17 mouse cellular contexts compared by ENCODE assay signal in genomic region chr5:14885291-14885690, GRCm38 (mm10). TPM values are rescaled to one million over a fixed set of nuclear protein-coding genes. Genes with fewer than 3 reads are reported as not detected.
"Had no signal": no experiment of that assay in that cellular context is flagged by ENCODE, and none has a peak within 500 bp of the region (broad histone marks: within the 10 kb centered on the region; RNA-seq: fewer than 3 reads in every experiment).

No protein-coding gene starts in this region.

RNA-seq across cellular contexts. Expression of gene Gm9758, which starts 29.4 kb away (rescaled TPM):
- total RNA-seq: liver, adult 2 months; megakaryocyte progenitor cell, adult 5-6 weeks had no signal
- polyA plus RNA-seq: liver, adult 2 months; liver, embryonic 12.5 days; liver, embryonic 14.5 days; liver, embryonic 16.5 days; macrophage; midbrain, embryonic 11.5 days; midbrain, embryonic 13.5 days; midbrain, embryonic 15.5 days; myocyte; neural tube, embryonic 11.5 days; neural tube, embryonic 13.5 days; neural tube, embryonic 15.5 days; small intestine, adult 2 months; stomach, embryonic 14.5 days; stomach, embryonic 16.5 days; thymus, postnatal 0 days had no signal

RNA-seq across cellular contexts. Expression of gene Speer4e, which starts 52.9 kb away (rescaled TPM):
- total RNA-seq: liver, adult 2 months; megakaryocyte progenitor cell, adult 5-6 weeks had no signal
- polyA plus RNA-seq: liver, adult 2 months; liver, embryonic 12.5 days; liver, embryonic 14.5 days; liver, embryonic 16.5 days; macrophage; midbrain, embryonic 11.5 days; midbrain, embryonic 13.5 days; midbrain, embryonic 15.5 days; myocyte; neural tube, embryonic 11.5 days; neural tube, embryonic 13.5 days; neural tube, embryonic 15.5 days; small intestine, adult 2 months; stomach, embryonic 14.5 days; stomach, embryonic 16.5 days; thymus, postnatal 0 days had no signal
